Mouse (Mus musculus) induced T-regulatory cell, adult 2 months (primary cell): ENCODE data around the gene Cxcl10.

Experiments used
- DNase-seq: peaks from one replicate; pipeline ENCODE4 v3.0.0-alpha.2; 2012; ENCODE audit warnings: low read depth

Cxcl10 gene

GRCm38 (mm10) chr5:92348794-92349413, at the start of gene Cxcl10:
TSS of gene Cxcl10 (minus strand) at chr5:92348889.
- peak; percentile 93 for DNase-seq

GRCm38 (mm10) chr5:92398153-92398552, 49.5 kb upstream of the Cxcl10 start:
- peak; percentile 82 for DNase-seq

GRCm38 (mm10) chr5:92396476-92396875, 47.8 kb upstream of the Cxcl10 start:
- DNase-seq, result no peak

- no peak for DNase-seq
Observed at GRCm38 (mm10) chr5:92395764-92396163, 47.1 kb upstream of the Cxcl10 start.

- DNase-seq, result no peak
Observed at GRCm38 (mm10) chr5:92393863-92394262, 45.2 kb upstream of the Cxcl10 start.

- peak; percentile 16 for DNase-seq
Observed at GRCm38 (mm10) chr5:92392542-92392941, 43.9 kb upstream of the Cxcl10 start.

- no peak for DNase-seq
Observed at GRCm38 (mm10) chr5:92390615-92391014, 41.9 kb upstream of the Cxcl10 start.

- no peak for DNase-seq
Observed at GRCm38 (mm10) chr5:92389977-92390376, 41.3 kb upstream of the Cxcl10 start.

- no peak for DNase-seq
Observed at GRCm38 (mm10) chr5:92387433-92387832, 38.7 kb upstream of the Cxcl10 start.

GRCm38 (mm10) chr5:92386643-92387042, 38.0 kb upstream of the Cxcl10 start:
- no peak for DNase-seq

- no peak for DNase-seq
Observed at GRCm38 (mm10) chr5:92386102-92386501, 37.4 kb upstream of the Cxcl10 start.

- DNase-seq, result peak; percentile 64
Observed at GRCm38 (mm10) chr5:92384855-92385254, 36.2 kb upstream of the Cxcl10 start.

GRCm38 (mm10) chr5:92383747-92384146, 35.1 kb upstream of the Cxcl10 start:
- no peak for DNase-seq

- DNase-seq, result no peak
Observed at GRCm38 (mm10) chr5:92382349-92382679, 33.6 kb upstream of the Cxcl10 start.

GRCm38 (mm10) chr5:92381550-92382348, 33.1 kb upstream of the Cxcl10 start:
- DNase-seq, result peak; percentile 90

GRCm38 (mm10) chr5:92376795-92377405, 28.2 kb upstream of the Cxcl10 start:
- no peak for DNase-seq

- peak; percentile 76 for DNase-seq
Observed at GRCm38 (mm10) chr5:92375368-92375767, 26.7 kb upstream of the Cxcl10 start.

- peak; percentile 74 for DNase-seq
Observed at GRCm38 (mm10) chr5:92374721-92375142, 26.0 kb upstream of the Cxcl10 start.

GRCm38 (mm10) chr5:92372605-92373004, 23.9 kb upstream of the Cxcl10 start:
- no peak for DNase-seq

GRCm38 (mm10) chr5:92371361-92371976, 22.8 kb upstream of the Cxcl10 start:
- DNase-seq, result no peak

GRCm38 (mm10) chr5:92370891-92371290, 22.2 kb upstream of the Cxcl10 start:
- no peak for DNase-seq

- DNase-seq, result no peak
Observed at GRCm38 (mm10) chr5:92370392-92370791, 21.7 kb upstream of the Cxcl10 start.
